Mouse (Mus musculus): ENCODE results near the gene Zfp940. TPM values are rescaled to one million over a fixed set of nuclear protein-coding genes. Genes with fewer than 3 reads are reported as not detected.

Gene Zfp940
- polyA plus RNA-seq (2012; ENCODE audit: low replicate concordance), result 0.21 TPM in 1 of 2 replicates, not detected in the other

GRCm38 (mm10) chr7:29853219-29853842 is at the start of gene Zfp940:
Zfp940 (minus strand) TSS chr7:29853669.

GRCm38 (mm10) chr7:29859532-29860517 is 6.4 kb upstream of the Zfp940 start, which contains the start of gene Zfp420:
Zfp420 (plus strand) TSS chr7:29859979.

GRCm38 (mm10) chr7:29815910-29816429 is 37.5 kb downstream of the Zfp940 start, which contains the start of gene Zfp790:
Zfp790 (plus strand) TSS chr7:29816114.

DNA sequence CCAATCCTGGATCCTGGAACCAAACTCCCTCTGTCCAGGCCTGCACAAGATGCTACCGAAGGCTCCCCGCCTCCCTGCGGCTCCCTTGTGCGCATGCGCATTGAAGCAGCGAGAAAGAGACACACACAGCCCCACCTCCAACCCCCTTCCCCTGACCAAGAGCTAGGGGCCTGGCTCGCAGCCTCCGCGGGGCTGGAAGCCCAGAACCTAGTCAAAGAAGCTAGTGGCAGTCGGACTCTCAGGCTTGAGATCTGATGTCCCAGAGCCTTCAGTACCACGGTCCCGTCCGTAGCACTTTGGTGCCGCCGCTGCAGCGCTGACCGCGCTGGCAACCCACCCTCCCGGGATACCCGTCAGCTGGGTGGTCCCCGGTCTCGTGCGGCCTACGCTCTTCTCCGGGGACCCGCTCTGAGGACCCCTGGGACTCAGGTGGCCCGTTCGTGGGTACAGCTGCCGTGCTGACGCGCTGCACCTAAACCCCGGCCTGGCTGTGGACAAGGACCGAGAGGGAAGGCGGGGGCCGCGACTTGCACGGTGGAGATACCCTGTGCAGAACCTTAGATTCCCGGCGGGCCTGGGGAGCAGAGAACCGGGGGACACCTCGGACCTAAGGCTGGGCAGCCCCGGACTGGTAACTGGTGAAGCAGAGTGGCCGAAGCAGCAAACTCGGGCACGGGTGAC is 69.5 kb downstream of the Zfp940 start, which contains the start of gene Zfp30:
TSS of gene Zfp30 (plus strand) at position 128 of the 681 bp plus-strand sequence.

Other genes starting within 250 kb of the Zfp940 start
- gene Catsperg2, start 126.6 kb downstream of the Zfp940 start, polyA plus RNA-seq (2012; ENCODE audit: low replicate concordance), result 0.06 and 0.13 TPM in 2 replicates
- 1.2 and 4.8 TPM in 2 replicates for gene Zfp84, start 85.1 kb downstream of the Zfp940 start, polyA plus RNA-seq (2012; ENCODE audit: low replicate concordance)
- gene Zfp30, start 69.7 kb downstream of the Zfp940 start, polyA plus RNA-seq (2012; ENCODE audit: low replicate concordance), result 1.0 and 1.3 TPM in 2 replicates
- gene Zfp790, start 37.6 kb downstream of the Zfp940 start, polyA plus RNA-seq (2012; ENCODE audit: low replicate concordance), result 0.53 and 0.97 TPM in 2 replicates
- gene Zfp420, start 6.3 kb upstream of the Zfp940 start, polyA plus RNA-seq (2012; ENCODE audit: low replicate concordance), result 0.18 and 0.53 TPM in 2 replicates
- gene Zfp27, start 52.9 kb upstream of the Zfp940 start, polyA plus RNA-seq (2012; ENCODE audit: low replicate concordance), result 0.48 and 0.52 TPM in 2 replicates
- gene Zfp383, start 54.6 kb upstream of the Zfp940 start, polyA plus RNA-seq (2012; ENCODE audit: low replicate concordance), result 0.18 and 0.31 TPM in 2 replicates
- gene Zfp74, start 100.4 kb upstream of the Zfp940 start, polyA plus RNA-seq (2012; ENCODE audit: low replicate concordance), result 3.1 and 10.3 TPM in 2 replicates
- 1.4 and 3.4 TPM in 2 replicates for gene Zfp568, start 130.3 kb upstream of the Zfp940 start, polyA plus RNA-seq (2012; ENCODE audit: low replicate concordance)
- 0.10 and 0.27 TPM in 2 replicates for gene Zfp14, start 197.7 kb upstream of the Zfp940 start, polyA plus RNA-seq (2012; ENCODE audit: low replicate concordance)
- 0.17 and 0.33 TPM in 2 replicates for gene Zfp82, start 219.2 kb upstream of the Zfp940 start, polyA plus RNA-seq (2012; ENCODE audit: low replicate concordance)
- gene Gm26920, start 236.7 kb upstream of the Zfp940 start, polyA plus RNA-seq (2012; ENCODE audit: low replicate concordance), result not detected in 2 replicates
- gene Zfp566, start 236.9 kb upstream of the Zfp940 start, polyA plus RNA-seq (2012; ENCODE audit: low replicate concordance), result 0.85 and 3.5 TPM in 2 replicates
- 0.83 and 1.9 TPM in 2 replicates for gene Zfp260, start 241.1 kb upstream of the Zfp940 start, polyA plus RNA-seq (2012; ENCODE audit: low replicate concordance)

Measured in hematopoietic multipotent progenitor cell, adult 10-12 weeks (in vitro differentiated cells).